Mouse (Mus musculus) B cell, adult (primary cell): ENCODE data around the gene C9. TPM values are rescaled to one million over a fixed set of nuclear protein-coding genes. Genes with fewer than 3 reads are reported as not detected.

Experiments used
- total RNA-seq: library from RNA; stranded (reverse); gene quantifications from 4 replicates; pipeline ENCODE4 v1.2.4, GENCODE M21; 2023; ENCODE audit not compliant: inconsistent age

C9 gene
- total RNA-seq = not detected in 4 replicates

GRCm38 (mm10) chr15:6445135-6445534 is at the start of gene C9:
Gene C9 (plus strand): TSS chr15:6445327.

DNA sequence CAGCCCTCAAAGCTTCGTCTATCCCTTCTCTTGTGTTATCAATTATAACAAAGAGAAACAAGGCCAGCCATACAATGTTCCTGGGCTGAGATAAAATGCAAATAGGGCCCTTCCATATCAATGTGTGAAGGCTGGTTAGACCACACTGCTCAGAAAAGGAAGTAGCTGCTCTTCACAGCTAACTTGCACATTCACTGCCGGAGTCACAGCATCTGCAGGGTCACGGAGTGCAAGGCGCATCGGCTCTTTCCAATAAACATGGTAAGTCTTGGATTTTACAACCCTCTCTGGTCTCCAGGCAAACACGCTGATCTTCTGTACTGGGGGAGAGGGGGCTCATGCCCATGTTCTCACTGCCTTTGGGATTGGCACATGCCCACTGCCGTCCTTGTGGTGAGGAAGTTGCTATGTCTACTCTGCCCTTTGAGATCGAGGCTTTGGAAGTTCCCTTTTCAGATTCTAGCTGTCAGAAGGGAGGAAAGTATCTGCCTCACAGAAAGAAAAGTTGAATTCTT is 77.6 kb downstream of the C9 start, which contains the start of gene Fyb:
Gene Fyb (plus strand): TSS at position 201 of the 515 bp plus-strand sequence.

Other genes with a start within 250 kb of the C9 start
- gene Dab2, start 145.5 kb upstream of the C9 start, total RNA-seq = 0.15 to 0.66 TPM in 2 of 4 replicates, not detected in the others
- gene Fyb, start 77.5 kb downstream of the C9 start, total RNA-seq = 10.2 to 20.7 TPM (median 14.5 TPM) in 4 replicates